Mouse (Mus musculus): ENCODE results near the gene Gm21762. TPM values are rescaled to one million over a fixed set of nuclear protein-coding genes. Genes with fewer than 3 reads are reported as not detected.

The Gm21762 gene
- not detected for polyA plus RNA-seq (2017; shearing (Covaris generic))

DNA sequence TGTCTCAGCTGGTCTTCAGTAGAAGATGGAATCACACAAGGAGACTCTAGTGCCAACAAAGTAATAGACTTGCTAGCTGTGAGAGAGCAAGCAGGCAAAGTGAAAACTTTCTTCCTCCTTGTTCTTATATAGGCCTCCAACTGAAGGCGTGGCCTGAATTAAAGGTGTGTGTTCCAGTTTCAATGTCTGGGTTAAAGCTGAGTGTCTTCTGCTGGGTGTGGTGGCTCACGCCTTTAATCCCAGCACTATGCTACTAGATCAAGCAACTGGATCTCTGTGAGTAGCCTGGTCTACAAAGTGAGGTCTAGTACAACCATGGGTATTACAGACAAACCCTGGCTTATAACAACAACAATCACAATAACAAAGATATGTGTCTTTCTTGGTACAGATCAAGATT lies at the start of gene Gm21762:
Gene Gm21762, minus strand, starts transcription at position 101 of the 400 bp plus-strand sequence.

DNA sequence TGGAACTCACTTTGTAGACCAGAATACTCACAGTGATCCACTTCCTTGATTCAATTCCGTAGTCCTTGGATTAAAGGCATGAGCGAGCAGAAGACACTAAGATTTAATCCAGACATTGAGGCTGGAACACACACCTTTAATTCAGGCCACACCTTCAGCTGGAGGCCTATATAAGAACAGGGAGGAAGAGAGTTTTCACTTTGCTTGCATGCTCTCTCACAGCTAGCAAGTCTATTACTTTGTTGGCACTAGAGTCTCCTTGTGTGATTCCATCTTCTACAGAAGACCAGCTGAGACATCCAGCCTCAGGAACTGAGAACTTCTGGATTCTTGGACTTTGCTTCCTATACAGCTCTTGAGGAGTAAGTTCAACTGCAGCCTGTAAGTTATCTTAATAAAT lies 47.1 kb upstream of the Gm21762 start, which contains the start of gene AF067061:
Gene AF067061, plus strand, starts transcription at position 245 of the 400 bp plus-strand sequence.

DNA sequence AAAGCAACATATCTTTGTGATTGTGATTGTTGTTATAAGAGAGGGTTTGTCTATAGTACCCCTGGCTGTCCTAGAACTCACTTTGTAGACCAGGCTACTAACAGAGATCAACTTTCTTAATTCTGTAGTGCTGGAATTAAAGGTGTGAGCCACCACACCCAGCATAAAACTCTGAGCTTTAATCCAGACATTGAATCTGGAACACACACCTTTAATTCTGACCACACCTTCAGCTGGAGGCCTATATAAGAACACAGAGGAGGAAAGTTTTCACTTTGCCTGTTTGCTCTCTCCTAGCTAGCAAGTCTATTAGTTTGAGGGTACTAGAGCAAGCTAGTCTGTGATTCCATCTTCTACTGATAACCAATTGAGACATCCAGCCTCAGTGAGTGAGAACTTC lies 23.1 kb upstream of the Gm21762 start, which contains the start of gene Gm21731:
Gene Gm21731, plus strand, starts transcription at position 301 of the 400 bp plus-strand sequence.

DNA sequence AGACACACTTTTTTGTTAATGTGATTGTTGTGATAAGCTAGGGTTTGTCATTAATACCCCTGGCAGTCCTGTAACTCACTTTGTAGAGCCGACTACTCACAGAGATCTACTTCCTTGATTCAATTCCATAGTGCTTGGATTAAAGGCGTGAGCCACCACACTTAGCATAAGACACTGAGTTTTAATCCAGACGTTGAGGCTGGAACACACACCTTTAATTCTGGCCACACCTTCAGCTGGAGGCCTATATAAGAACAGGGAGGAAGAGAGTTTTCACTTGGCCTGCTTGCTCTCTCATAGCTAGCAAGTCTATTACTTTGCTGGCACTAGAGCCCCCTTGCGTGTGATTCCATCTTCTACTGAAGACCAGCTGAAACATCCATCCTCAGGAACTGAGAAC lies 43.6 kb downstream of the Gm21762 start, which contains the start of gene Gm21818:
Gene Gm21818, plus strand, starts transcription at position 301 of the 400 bp plus-strand sequence.

Other genes starting within 250 kb of the Gm21762 start
- gene Gm36079, start 188.9 kb downstream of the Gm21762 start, polyA plus RNA-seq (2017; shearing (Covaris generic)), result not detected
- gene Gm21188, start 163.8 kb downstream of the Gm21762 start, polyA plus RNA-seq (2017; shearing (Covaris generic)), result not detected
- not detected for gene Gm20767, start 75.7 kb downstream of the Gm21762 start, polyA plus RNA-seq (2017; shearing (Covaris generic))
- not detected for gene Gm21818, start 43.5 kb downstream of the Gm21762 start, polyA plus RNA-seq (2017; shearing (Covaris generic))
- not detected for gene Gm21731, start 23.2 kb upstream of the Gm21762 start, polyA plus RNA-seq (2017; shearing (Covaris generic))
- not detected for gene AF067061, start 47.2 kb upstream of the Gm21762 start, polyA plus RNA-seq (2017; shearing (Covaris generic))
- gene BC147527, start 84.4 kb upstream of the Gm21762 start, polyA plus RNA-seq (2017; shearing (Covaris generic)), result 88.4 TPM
- gene Tcstv3, start 100.9 kb upstream of the Gm21762 start, polyA plus RNA-seq (2017; shearing (Covaris generic)), result not detected

All from inflammation-experienced regulatory T-cells, adult 16 weeks (primary cell).